Mouse (Mus musculus) gastrocnemius, postnatal 10 days (tissue): Measurements from ENCODE around the gene Gm10377. TPM values are rescaled to one million over a fixed set of nuclear protein-coding genes. Genes with fewer than 3 reads are reported as not detected.
"Not testable (repeated sequence)": the region's sequence is repeated elsewhere in the genome, so short reads cannot be mapped to it uniquely, and the experiment has no call there.

Source experiments
- DNase-seq: peaks from one replicate; pipeline ENCODE4 v3.0.0; 2021; ENCODE audit warnings: mixed read lengths
- long read RNA-seq, 2 experiments: library from polyadenylated mRNA; stranded (forward); transcript quantifications; one replicate each; pipeline ENCODE4 v2.0.0; 2021
- total RNA-seq, 2 experiments: library from RNA; stranded (reverse); gene quantifications; 2 replicates each; pipeline ENCODE4 v1.2.3; 2021

Gene Gm10377
- total RNA-seq, result not detected
- long read RNA-seq, experiment 1, result 0 reads
- long read RNA-seq, experiment 2, result 0 reads

DNA sequence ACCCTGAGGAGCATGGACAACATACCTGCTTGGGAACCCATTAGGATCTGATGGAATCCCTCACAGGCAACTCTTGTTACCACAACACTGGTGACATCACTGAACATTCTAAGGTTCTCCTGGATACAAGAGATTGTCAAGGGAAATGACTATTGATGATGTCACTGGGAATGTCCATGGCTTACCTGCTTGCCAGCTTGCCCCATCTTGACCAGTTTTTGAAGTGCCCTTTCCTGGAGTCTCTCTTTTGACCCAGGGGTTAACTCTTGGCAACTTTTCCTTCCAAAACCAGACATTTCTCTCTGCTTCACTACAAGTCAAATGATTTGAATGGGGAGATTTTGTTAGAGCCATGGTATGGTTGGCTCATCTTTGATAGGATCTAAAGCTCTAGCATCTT lies at the start of gene Gm10377:
TSS of gene Gm10377 (minus strand) at position 101 of the 400 bp plus-strand sequence.
- not testable (repeated sequence) for DNase-seq

DNA sequence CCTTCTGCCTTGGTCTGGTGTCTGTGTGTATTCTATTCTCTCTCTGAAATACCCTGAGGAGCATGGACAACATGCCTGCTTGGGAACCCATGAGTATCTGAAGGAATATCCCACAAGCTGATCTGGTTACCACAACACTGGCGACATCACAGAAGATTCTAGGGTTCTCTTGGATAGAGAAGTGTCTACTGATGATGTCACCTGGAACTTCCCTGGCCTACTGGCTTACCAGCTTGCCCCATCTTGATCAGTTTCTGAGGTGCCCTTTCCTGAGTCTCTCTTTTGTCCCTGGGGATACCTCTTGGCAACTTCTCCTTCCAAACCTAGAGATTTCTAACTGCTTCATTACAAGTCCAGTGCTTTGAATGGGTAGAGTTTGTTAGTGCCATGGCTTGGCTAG lies 29.1 kb downstream of the Gm10377 start, which contains the start of gene Gm3015:
TSS of gene Gm3015 (minus strand) at position 101 of the 400 bp plus-strand sequence.
- not testable (repeated sequence) for DNase-seq

Other genes starting within 250 kb of the Gm10377 start
- not detected for gene Gm17124, start 198.1 kb downstream of the Gm10377 start, total RNA-seq
- gene Gm3633, start 156.1 kb downstream of the Gm10377 start, total RNA-seq, result not detected
- gene Gm10378, start 142.0 kb downstream of the Gm10377 start, total RNA-seq, result not detected
- not detected for gene Gm3015, start 29.2 kb downstream of the Gm10377 start, total RNA-seq
- not detected for gene Gm21977, start 55.5 kb upstream of the Gm10377 start, total RNA-seq
- not detected for gene Gm8082, start 195.6 kb upstream of the Gm10377 start, total RNA-seq
- gene Gm10376, start 217.6 kb upstream of the Gm10377 start, total RNA-seq, result not detected